Mouse (Mus musculus) liver, embryonic 14.5 days (tissue): ENCODE measurements around the gene Olfr287. TPM values are rescaled to one million over a fixed set of nuclear protein-coding genes. Genes with fewer than 3 reads are reported as not detected.

ENCODE experiments used
- ATAC-seq: fragments of 200-750 bp; cut with Nextera tagmentation; 2 replicates; pipeline ENCODE4 v1.8.0; 2017; ENCODE audit warnings: moderate number of reproducible peaks, mild to moderate bottlenecking, moderate library complexity; ENCODE audit not compliant: insufficient read depth
- DNase-seq, 3 experiments: peaks; one replicate each; pipeline ENCODE4 v3.0.0-alpha.2; 2012 to 2013; ENCODE audit warnings: low read depth in 3 of 3, low spot score in 3 of 3
- H3K27ac ChIP-seq: fragments of 300-500 bp; sonication (generic); 2 replicates; pipeline ENCODE4 v1.5.1; 2014; ENCODE audit warnings: moderate library complexity, mild to moderate bottlenecking, control low read depth, inconsistent platforms
- H3K27me3 ChIP-seq: fragments of 300-500 bp; sonication (generic); 2 replicates; pipeline ENCODE4 v1.6.1; 2014; ENCODE audit warnings: mild to moderate bottlenecking, low read length, moderate library complexity; ENCODE audit not compliant: control insufficient read depth, insufficient read depth
- H3K36me3 ChIP-seq: fragments of 300-500 bp; sonication (generic); replicated peaks from 2 replicates; pipeline ENCODE4 v1.6.1; 2014; ENCODE audit warnings: low read depth; ENCODE audit not compliant: control insufficient read depth, insufficient read depth
- H3K4me1 ChIP-seq, 2 experiments: fragments of 200-500 bp in 1 of 2; fragments of 300-500 bp in 1 of 2; sonication (generic) in 1 of 2; replicated peaks; 2 replicates each; pipeline ENCODE4 v1.6.1; 2012 to 2014; ENCODE audit warnings: antibody characterized with exemption in 1 of 2, inconsistent platforms in 1 of 2, low read length in 1 of 2; ENCODE audit not compliant: control insufficient read depth in 2 of 2, insufficient read depth in 2 of 2
- H3K4me2 ChIP-seq: fragments of 300-500 bp; sonication (generic); 2 replicates; pipeline ENCODE4 v1.6.1; 2014; ENCODE audit warnings: low read depth, mild to moderate bottlenecking, control low read depth, moderate library complexity
- H3K4me3 ChIP-seq, 2 experiments: fragments of 200-500 bp in 1 of 2; fragments of 300-500 bp in 1 of 2; sonication (generic) in 1 of 2; 2 replicates each; pipeline ENCODE4 v1.5.1; 2012 to 2014; ENCODE audit warnings: low read depth in 2 of 2, low read length in 2 of 2, mild to moderate bottlenecking in 2 of 2, control low read depth in 1 of 2, inconsistent platforms in 1 of 2, moderate library complexity in 1 of 2; ENCODE audit not compliant: insufficient read depth in 1 of 2
- H3K9ac ChIP-seq: fragments of 300-500 bp; sonication (generic); replicated peaks from 2 replicates; pipeline ENCODE4 v1.6.1; 2014; ENCODE audit warnings: mild to moderate bottlenecking, control low read depth, moderate library complexity
- H3K9me3 ChIP-seq: fragments of 300-500 bp; sonication (generic); 2 replicates; pipeline ENCODE4 v1.6.1; 2016; ENCODE audit warnings: low read length, mixed read lengths; ENCODE audit not compliant: control insufficient read depth
- CTCF ChIP-seq: IDR thresholded peaks from 2 replicates; pipeline ENCODE4 v1.5.1; 2016; ENCODE audit warnings: antibody characterized with exemption, low read depth, control low read depth
- EP300 ChIP-seq: IDR thresholded peaks from 2 replicates; pipeline ENCODE4 v1.6.1; 2016; ENCODE audit warnings: antibody characterized with exemption, low read depth
- WGBS: fragments of 180-500 bp; shearing (Covaris S2); extraction: QIAGEN DNeasy Blood & Tissue Kit; methylation state at CpG from one replicate; pipeline ENCODE4 v1.1.7; 2014; ENCODE audit not compliant: insufficient replicate concordance; 5-methylcytosine and 5-hydroxymethylcytosine counted together
- polyA plus RNA-seq, 2 experiments: library from polyadenylated mRNA; depleted of rRNA in 1 of 2; stranded (reverse) in 1 of 2; unstranded in 1 of 2; fragments of >200 nt; fragmentation: Nextera tagmentation in 1 of 2; extraction: Ambion mirVana in 1 of 2; gene quantifications; 2 replicates each; pipeline versions ENCODE4 v1.2.1 to v1.2.3; 2012 to 2014

The Olfr287 gene
- polyA plus RNA-seq, 2 experiments, result not detected

DNA sequence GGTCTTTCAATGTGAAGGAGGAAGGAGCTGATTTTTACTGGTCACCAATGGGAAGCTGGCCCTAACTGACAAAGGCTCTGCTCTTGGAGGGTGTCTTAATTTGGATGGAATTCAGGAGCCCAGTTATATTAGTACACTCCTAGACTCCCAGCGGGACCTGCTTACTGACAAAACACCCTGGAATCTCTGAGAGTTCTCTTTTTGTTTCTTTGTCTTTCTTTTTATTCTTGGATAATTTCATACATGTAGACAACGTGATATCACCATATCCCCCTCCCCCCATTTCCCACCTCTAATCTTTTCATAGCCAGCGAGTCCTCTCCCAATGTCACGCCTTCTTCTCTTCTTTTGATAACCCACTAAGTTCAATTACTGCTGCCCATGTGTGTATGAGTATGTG is 13.5 kb upstream of the Olfr287 start, which contains the start of gene Olfr286:
Gene Olfr286, minus strand, starts transcription at position 101 of the 400 bp plus-strand sequence.
- H3K4me3 ChIP-seq, result no peak within 1 kb of the TSS
- 46% methylated on average over 4 of the region's 4 CpGs for WGBS
- no peaks in the 10 kb centered on the region for H3K4me1 ChIP-seq
- no peaks in the 10 kb centered on the region for H3K27me3 ChIP-seq
- DNase-seq (no peak), ATAC-seq (no peak)
- no peaks in the 10 kb centered on the region for H3K36me3 ChIP-seq
- H3K9ac ChIP-seq, result no peak within 1 kb of the TSS
- H3K4me2 ChIP-seq, result no peak within 1 kb of the TSS
- TF ChIP-seq CTCF (no peak), EP300 (no peak)
- H3K27ac ChIP-seq, result no peak within 1 kb of the TSS
- no peaks in the 10 kb centered on the region for H3K9me3 ChIP-seq

DNA sequence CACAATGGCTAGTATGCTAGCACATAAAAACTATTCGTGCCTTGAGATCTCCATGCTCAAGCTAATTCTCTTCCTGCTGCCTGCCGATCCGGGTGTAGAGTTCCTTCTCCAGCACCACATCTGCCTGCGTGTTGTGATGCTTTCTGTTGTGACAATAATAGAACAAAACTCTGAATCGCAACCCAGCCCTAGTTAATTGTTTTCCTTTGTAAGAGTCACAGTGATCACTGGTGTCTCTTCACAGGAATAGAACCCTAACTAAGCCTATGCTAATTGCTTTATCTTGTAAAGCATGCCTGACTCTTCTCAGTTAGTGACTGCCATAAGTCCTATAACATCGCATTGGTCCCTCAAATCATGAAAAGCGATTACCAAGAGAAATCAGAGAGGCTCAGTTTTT is 5.2 kb upstream of the Olfr287 start:
- Histone ChIP-seq H3K9ac (no peak overlapping the region), H3K4me2 (no peak overlapping the region), H3K4me1 (no peaks in the 10 kb centered on the region), H3K4me3 (no peak overlapping the region), H3K27ac (no peak overlapping the region), H3K27me3 (no peaks in the 10 kb centered on the region), H3K9me3 (no peaks in the 10 kb centered on the region), H3K36me3 (no peaks in the 10 kb centered on the region)
- WGBS, result 59% methylated on average over 7 of the region's 7 CpGs
- TF ChIP-seq CTCF (no peak), EP300 (no peak)
- ATAC-seq (no peak), DNase-seq (no peak)

DNA sequence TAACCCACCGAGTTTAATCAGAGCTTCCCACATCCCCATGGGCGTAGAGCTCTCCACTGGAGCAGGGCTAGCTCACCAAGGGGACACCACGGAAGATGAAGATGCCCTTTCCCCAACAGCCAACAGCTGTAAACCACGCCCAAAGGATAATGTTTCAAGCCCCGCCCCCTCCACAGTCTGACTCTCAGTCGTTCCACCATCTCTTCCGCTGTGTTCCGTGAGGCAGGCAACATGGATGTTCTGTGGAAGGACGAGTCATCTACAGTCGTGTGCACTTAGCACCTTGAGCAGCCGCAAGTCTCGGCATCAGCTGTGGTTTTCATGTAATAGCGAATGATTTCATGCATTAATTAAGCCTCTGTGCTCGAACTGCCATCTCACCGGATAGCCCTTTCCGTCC is 4.8 kb upstream of the Olfr287 start:
- H3K4me1 ChIP-seq, result no peaks in the 10 kb centered on the region
- H3K27me3 ChIP-seq, result no peaks in the 10 kb centered on the region
- H3K27ac ChIP-seq, result no peak overlapping the region
- no peaks in the 10 kb centered on the region for H3K9me3 ChIP-seq
- no peaks in the 10 kb centered on the region for H3K36me3 ChIP-seq
- DNase-seq, result no peak
- H3K4me2 ChIP-seq, result no peak overlapping the region
- H3K4me3 ChIP-seq, result no peak overlapping the region
- no peak overlapping the region for H3K9ac ChIP-seq
- ATAC-seq, result no peak
- TF ChIP-seq CTCF (no peak), EP300 (no peak)
- 37% methylated on average over 16 of the region's 16 CpGs for WGBS

DNA sequence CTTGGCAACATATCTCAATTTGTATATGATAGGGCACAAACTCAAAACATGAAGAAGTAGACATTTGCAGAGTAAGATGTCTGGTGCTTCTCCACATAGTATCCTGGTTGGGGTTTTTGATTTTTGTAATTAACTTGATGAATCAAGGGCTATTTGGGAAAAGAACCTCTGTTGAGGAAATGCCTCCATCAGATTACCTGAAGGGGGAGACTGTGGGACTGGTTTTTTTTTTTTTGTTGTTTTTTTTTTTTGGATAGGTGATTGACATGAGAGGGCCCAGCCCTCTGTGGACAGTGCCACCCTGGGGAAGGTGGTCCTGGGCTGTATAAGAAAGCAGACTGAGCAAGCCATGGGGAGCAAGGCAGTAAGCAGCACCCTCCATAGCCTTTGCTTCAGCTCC is 1.5 kb upstream of the Olfr287 start:
- Histone ChIP-seq H3K4me2 (no peak overlapping the region), H3K4me1 (no peaks in the 10 kb centered on the region), H3K36me3 (no peaks in the 10 kb centered on the region), H3K27ac (no peak overlapping the region), H3K9ac (no peak overlapping the region), H3K4me3 (no peak overlapping the region), H3K27me3 (no peaks in the 10 kb centered on the region), H3K9me3 (no peaks in the 10 kb centered on the region)
- TF ChIP-seq EP300, result no peak
- TF ChIP-seq CTCF, result no peak
- no peak for DNase-seq
- no peak for ATAC-seq

DNA sequence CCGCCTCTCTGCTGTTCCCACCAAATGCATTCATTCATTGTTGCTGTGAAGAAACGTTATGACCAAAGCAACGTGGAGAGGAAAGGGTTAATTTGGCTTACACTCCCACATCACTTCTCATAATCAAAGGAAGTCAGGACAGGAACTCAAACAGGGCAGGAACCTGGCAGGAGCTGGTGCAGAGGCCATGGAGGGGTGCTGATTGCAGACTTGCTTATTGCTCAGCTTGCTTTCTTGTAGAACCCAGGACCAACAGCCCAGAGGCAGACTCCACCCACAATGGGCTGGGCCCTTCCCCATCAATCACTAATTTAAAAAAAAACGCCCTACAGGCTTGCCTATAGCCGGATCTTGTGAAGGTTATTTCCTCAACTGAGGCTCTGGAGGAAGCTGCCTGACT is 6.7 kb downstream of the Olfr287 start:
- TF ChIP-seq EP300 (no peak), CTCF (no peak)
- ATAC-seq (no peak), DNase-seq (no peak)
- no peaks in the 10 kb centered on the region for H3K27me3 ChIP-seq
- no peaks in the 10 kb centered on the region for H3K36me3 ChIP-seq
- H3K4me1 ChIP-seq, result no peaks in the 10 kb centered on the region
- no peak overlapping the region for H3K27ac ChIP-seq
- no peaks in the 10 kb centered on the region for H3K9me3 ChIP-seq
- H3K4me2 ChIP-seq, result no peak overlapping the region
- H3K4me3 ChIP-seq, result no peak overlapping the region
- no peak overlapping the region for H3K9ac ChIP-seq
- WGBS, result 23% methylated on average over 5 of the region's 5 CpGs
